Mouse (Mus musculus): ENCODE results near the gene Cd99l2. TPM values are rescaled to one million over a fixed set of nuclear protein-coding genes. Genes with fewer than 3 reads are reported as not detected.
"Not testable (repeated sequence)": the region's sequence is repeated elsewhere in the genome, so short reads cannot be mapped to it uniquely, and the experiment has no call there.

Cd99l2 gene
- polyA plus RNA-seq, 1 experiment, result 56.6 TPM

- no peak overlapping the region for H3K27ac ChIP-seq (ENCODE audit: insufficient read depth, low read length)
- no peaks in the 10 kb centered on the region for H3K4me1 ChIP-seq (ENCODE audit: control insufficient read depth, insufficient read depth, low read length)
- no peak overlapping the region for H3K4me3 ChIP-seq (ENCODE audit: insufficient read depth, low read length)
- no peak for TF ChIP-seq POLR2A (IDR thresholded peaks at IDR 0.05; ENCODE audit: extremely low read depth, insufficient read depth, low read length)
- no peak for TF ChIP-seq CTCF (IDR thresholded peaks at IDR 0.05; ENCODE audit: extremely low read depth, insufficient read depth, low read length)
Observed at GRCm38 (mm10) chrX:71524310-71524709, 31.7 kb upstream of the Cd99l2 start.

GRCm38 (mm10) chrX:71522889-71523288 is 30.2 kb upstream of the Cd99l2 start:
- Histone ChIP-seq H3K27ac (ENCODE audit: insufficient read depth, low read length) (no peak overlapping the region), H3K4me1 (ENCODE audit: control insufficient read depth, insufficient read depth, low read length) (no peaks in the 10 kb centered on the region), H3K4me3 (ENCODE audit: insufficient read depth, low read length) (no peak overlapping the region)
- TF ChIP-seq POLR2A (IDR thresholded peaks at IDR 0.05; ENCODE audit: extremely low read depth, insufficient read depth, low read length) (no peak), CTCF (IDR thresholded peaks at IDR 0.05; ENCODE audit: extremely low read depth, insufficient read depth, low read length) (no peak)

- Histone ChIP-seq H3K4me1 (ENCODE audit: control insufficient read depth, insufficient read depth, low read length) (no peaks in the 10 kb centered on the region), H3K4me3 (ENCODE audit: insufficient read depth, low read length) (no peak overlapping the region), H3K27ac (ENCODE audit: insufficient read depth, low read length) (no peak overlapping the region)
- no peak for TF ChIP-seq POLR2A (IDR thresholded peaks at IDR 0.05; ENCODE audit: extremely low read depth, insufficient read depth, low read length)
Observed at GRCm38 (mm10) chrX:71519252-71519651, 26.6 kb upstream of the Cd99l2 start.

DNA sequence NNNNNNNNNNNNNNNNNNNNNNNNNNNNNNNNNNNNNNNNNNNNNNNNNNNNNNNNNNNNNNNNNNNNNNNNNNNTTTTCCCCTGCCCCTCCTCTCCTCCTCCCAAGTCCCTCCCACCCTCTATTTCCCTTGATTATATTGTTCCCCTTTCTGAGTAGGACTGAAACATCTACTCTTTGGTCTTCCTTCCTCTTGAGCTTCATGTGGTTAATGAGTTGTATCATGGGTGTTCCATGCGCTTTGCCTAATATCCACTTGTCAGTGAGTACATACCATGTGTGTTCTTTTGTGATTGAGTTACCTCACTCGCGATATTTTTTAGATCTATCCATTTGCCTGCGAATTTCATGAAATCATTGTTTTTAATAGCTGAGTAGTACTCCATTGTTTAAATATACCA is 13.9 kb upstream of the Cd99l2 start:
- H3K27ac ChIP-seq (ENCODE audit: insufficient read depth, low read length); H3K4me3 ChIP-seq (ENCODE audit: insufficient read depth, low read length); H3K4me1 ChIP-seq (ENCODE audit: control insufficient read depth, insufficient read depth, low read length): not testable (repeated sequence)

GRCm38 (mm10) chrX:71493279-71493656 is 619 bp upstream of the Cd99l2 start:
- H3K4me1 ChIP-seq (ENCODE audit: control insufficient read depth, insufficient read depth, low read length), result no peaks in the 10 kb centered on the region
- no peak for TF ChIP-seq CTCF (IDR thresholded peaks at IDR 0.05; ENCODE audit: extremely low read depth, insufficient read depth, low read length)
- no peak for TF ChIP-seq POLR2A (IDR thresholded peaks at IDR 0.05; ENCODE audit: extremely low read depth, insufficient read depth, low read length)
- H3K27ac ChIP-seq (ENCODE audit: insufficient read depth, low read length), result peak overlapping the region; percentile 30
- H3K4me3 ChIP-seq (ENCODE audit: insufficient read depth, low read length), result peak overlapping the region; percentile 40

DNA sequence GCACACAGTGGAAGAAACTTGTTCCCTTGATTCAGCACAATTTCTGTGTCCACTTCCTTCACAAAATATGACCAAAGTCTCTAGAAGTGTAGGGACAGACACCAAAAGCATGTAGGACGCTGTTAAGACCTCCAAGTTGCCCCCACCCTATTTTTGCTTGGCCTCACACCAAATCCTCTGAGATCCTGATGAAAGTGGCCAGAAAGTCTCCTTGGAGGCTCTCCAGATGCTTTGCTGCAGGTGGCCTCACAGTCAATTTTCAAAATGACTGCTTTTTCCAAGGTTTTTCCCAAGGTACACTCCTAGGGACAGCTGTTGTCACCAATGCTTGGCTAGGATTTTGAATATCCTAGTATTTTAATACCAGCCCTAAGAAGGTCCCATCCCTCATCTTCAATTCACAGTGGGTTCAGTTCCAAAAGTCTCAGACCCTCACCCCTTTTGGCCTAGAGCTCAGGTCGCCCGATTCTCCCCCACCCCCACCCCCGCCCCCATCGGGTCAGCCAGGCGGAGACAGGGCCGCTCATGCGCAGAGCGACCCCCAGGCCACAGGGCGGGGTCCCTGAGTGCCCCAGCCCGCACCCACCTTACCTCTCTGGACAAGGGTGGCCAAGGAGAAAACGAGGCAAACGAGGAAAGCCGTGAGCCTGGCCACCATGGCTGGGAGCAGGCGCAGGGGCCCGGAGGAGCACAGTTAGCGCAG is 567 bp downstream of the Cd99l2 start:
- Histone ChIP-seq H3K4me1 (ENCODE audit: control insufficient read depth, insufficient read depth, low read length) (no peaks in the 10 kb centered on the region), H3K27ac (ENCODE audit: insufficient read depth, low read length) (peak overlapping the region; percentile 76; the same call in 1 of the 2 replicates), H3K4me3 (ENCODE audit: insufficient read depth, low read length) (peak overlapping the region; percentile 40)
- TF ChIP-seq CTCF (IDR thresholded peaks at IDR 0.05; ENCODE audit: extremely low read depth, insufficient read depth, low read length) (no peak), POLR2A (IDR thresholded peaks at IDR 0.05; ENCODE audit: extremely low read depth, insufficient read depth, low read length) (no peak)

DNA sequence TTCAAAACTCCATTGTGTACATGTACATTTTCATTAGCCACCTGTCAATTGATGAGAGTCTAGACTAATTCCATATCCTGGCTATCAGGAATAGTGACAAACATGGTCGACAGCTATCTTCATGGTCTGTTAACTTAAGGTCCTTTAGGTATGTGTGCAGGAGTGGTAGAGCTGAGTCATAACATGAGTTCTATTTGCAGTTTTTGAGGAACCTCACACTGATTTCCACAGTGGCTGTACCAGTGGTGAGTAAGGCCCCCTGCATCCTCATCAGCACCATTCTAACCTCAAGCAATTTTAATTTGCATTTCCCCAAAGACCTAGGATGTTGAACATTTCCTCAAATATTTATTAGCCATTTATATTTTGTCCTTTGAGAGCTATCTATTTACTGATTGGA is 3.3 kb downstream of the Cd99l2 start:
- Histone ChIP-seq H3K27ac (ENCODE audit: insufficient read depth, low read length) (no peak overlapping the region), H3K4me1 (ENCODE audit: control insufficient read depth, insufficient read depth, low read length) (no peaks in the 10 kb centered on the region), H3K4me3 (ENCODE audit: insufficient read depth, low read length) (no peak overlapping the region)
- TF ChIP-seq POLR2A (IDR thresholded peaks at IDR 0.05; ENCODE audit: extremely low read depth, insufficient read depth, low read length) (no peak), CTCF (IDR thresholded peaks at IDR 0.05; ENCODE audit: extremely low read depth, insufficient read depth, low read length) (no peak)

DNA sequence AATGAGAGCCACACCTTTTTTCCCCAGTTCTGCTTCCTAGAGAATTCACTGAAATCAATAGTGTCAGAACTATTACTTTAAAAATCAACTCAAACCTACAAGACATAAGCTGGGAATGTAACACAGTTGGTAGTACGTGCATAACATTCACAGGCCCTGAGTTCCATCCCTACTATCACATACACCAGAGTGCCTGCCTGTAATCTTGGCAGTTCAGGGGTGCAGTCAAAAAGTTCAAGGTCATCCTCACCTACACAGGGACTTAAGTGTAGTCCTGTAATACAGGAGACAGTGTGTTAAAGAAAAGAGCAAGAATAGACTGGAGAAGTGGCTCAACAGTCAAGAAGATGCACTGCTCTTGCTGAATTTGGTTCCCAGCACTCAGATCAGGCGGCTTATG is 10.4 kb downstream of the Cd99l2 start:
- TF ChIP-seq CTCF (IDR thresholded peaks at IDR 0.05; ENCODE audit: extremely low read depth, insufficient read depth, low read length), result no peak
- no peak for TF ChIP-seq POLR2A (IDR thresholded peaks at IDR 0.05; ENCODE audit: extremely low read depth, insufficient read depth, low read length)
- Histone ChIP-seq H3K27ac (ENCODE audit: insufficient read depth, low read length) (no peak overlapping the region), H3K4me1 (ENCODE audit: control insufficient read depth, insufficient read depth, low read length) (no peaks in the 10 kb centered on the region), H3K4me3 (ENCODE audit: insufficient read depth, low read length) (no peak overlapping the region)

DNA sequence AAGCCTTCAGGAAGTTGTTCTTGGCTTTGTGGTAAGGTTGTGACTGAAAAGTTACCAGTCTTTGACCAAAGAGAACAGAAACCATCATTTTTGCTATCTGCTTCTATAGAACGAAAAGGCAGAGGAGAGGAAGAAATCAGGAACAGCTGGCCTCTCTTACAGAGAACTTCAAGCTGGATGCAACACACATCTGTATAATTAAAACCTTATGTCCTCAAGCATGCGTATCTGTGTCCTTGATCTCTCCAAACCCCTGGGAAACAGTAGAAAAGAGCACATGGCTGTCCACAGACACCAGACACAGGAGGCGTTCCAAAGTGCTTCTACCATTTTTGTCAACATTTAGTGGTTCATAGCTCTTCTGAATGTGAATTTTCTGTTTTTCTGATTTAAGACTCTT is 16.7 kb downstream of the Cd99l2 start:
- H3K4me3 ChIP-seq (ENCODE audit: insufficient read depth, low read length), result no peak overlapping the region
- TF ChIP-seq POLR2A (IDR thresholded peaks at IDR 0.05; ENCODE audit: extremely low read depth, insufficient read depth, low read length) (no peak), CTCF (IDR thresholded peaks at IDR 0.05; ENCODE audit: extremely low read depth, insufficient read depth, low read length) (no peak)
- H3K4me1 ChIP-seq (ENCODE audit: control insufficient read depth, insufficient read depth, low read length), result no peaks in the 10 kb centered on the region
- no peak overlapping the region for H3K27ac ChIP-seq (ENCODE audit: insufficient read depth, low read length)

DNA sequence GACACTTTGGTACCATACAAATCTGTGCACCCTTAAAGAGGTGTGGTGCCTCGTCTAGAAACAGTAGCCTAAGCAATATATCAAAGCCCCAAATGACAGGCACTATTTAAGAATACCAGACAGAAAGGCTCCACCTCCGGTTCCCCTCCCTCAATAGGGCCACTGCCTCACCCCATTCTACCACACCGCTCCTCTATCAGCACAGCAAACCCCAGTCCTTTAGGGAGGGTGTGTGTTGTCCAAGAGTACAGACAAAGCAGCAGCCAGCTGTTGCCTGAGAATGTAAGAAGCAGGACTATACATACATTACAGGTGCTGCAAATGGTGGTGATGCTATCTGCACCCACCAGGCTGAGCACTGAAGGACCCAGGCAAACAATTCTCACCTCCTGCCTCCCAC is 17.2 kb downstream of the Cd99l2 start:
- H3K4me3 ChIP-seq (ENCODE audit: insufficient read depth, low read length), result no peak overlapping the region
- TF ChIP-seq POLR2A (IDR thresholded peaks at IDR 0.05; ENCODE audit: extremely low read depth, insufficient read depth, low read length), result no peak
- TF ChIP-seq CTCF (IDR thresholded peaks at IDR 0.05; ENCODE audit: extremely low read depth, insufficient read depth, low read length), result no peak

More for the DNA sequence above, 17.2 kb downstream of the Cd99l2 start:
- H3K27ac ChIP-seq (ENCODE audit: insufficient read depth, low read length), result no peak overlapping the region
- no peaks in the 10 kb centered on the region for H3K4me1 ChIP-seq (ENCODE audit: control insufficient read depth, insufficient read depth, low read length)

All from cortical plate, adult 2 months (tissue).